Mouse (Mus musculus) forebrain, embryonic 14.5 days (tissue): ENCODE data around the gene Slc39a3. TPM values are rescaled to one million over a fixed set of nuclear protein-coding genes. Genes with fewer than 3 reads are reported as not detected.

Source experiments
- polyA plus RNA-seq: library from polyadenylated mRNA; unstranded; fragments of >200 nt; fragmentation: Nextera tagmentation; extraction: Ambion mirVana; gene quantifications from 2 replicates; pipeline ENCODE4 v1.2.1, GENCODE M21; 2014

The Slc39a3 gene
- polyA plus RNA-seq, 1 experiment from 2014 or later: 20.7 TPM

Other genes starting within 250 kb of the Slc39a3 start
- gene Sf3a2, start 239.2 kb downstream of the Slc39a3 start, polyA plus RNA-seq: 66.6 and 71.7 TPM in 2 replicates
- gene Plekhj1, start 238.8 kb downstream of the Slc39a3 start, polyA plus RNA-seq: 140 and 143 TPM in 2 replicates
- gene Amh, start 232.2 kb downstream of the Slc39a3 start, polyA plus RNA-seq: 0.10 TPM in 1 of 2 replicates, not detected in the other
- gene Jsrp1, start 223.9 kb downstream of the Slc39a3 start, polyA plus RNA-seq: 0.30 and 0.31 TPM in 2 replicates
- 1,568 and 1,701 TPM in 2 replicates for gene Oaz1, start 210.8 kb downstream of the Slc39a3 start, polyA plus RNA-seq
- 2.7 and 4.7 TPM in 2 replicates for gene Lingo3, start 193.4 kb downstream of the Slc39a3 start, polyA plus RNA-seq
- 265 and 372 TPM in 2 replicates for gene Lsm7, start 182.2 kb downstream of the Slc39a3 start, polyA plus RNA-seq
- gene Sppl2b, start 182.2 kb downstream of the Slc39a3 start, polyA plus RNA-seq: 30.4 and 44.6 TPM in 2 replicates
- 0.10 and 0.13 TPM in 2 replicates for gene Tmprss9, start 165.6 kb downstream of the Slc39a3 start, polyA plus RNA-seq
- gene Timm13, start 136.5 kb downstream of the Slc39a3 start, polyA plus RNA-seq: 355 and 398 TPM in 2 replicates
- gene Lmnb2, start 119.2 kb downstream of the Slc39a3 start, polyA plus RNA-seq: 12.1 and 14.4 TPM in 2 replicates
- 5.2 and 6.2 TPM in 2 replicates for gene Gadd45b, start 107.4 kb downstream of the Slc39a3 start, polyA plus RNA-seq
- 15.3 and 20.8 TPM in 2 replicates for gene Gng7, start 22.5 kb downstream of the Slc39a3 start, polyA plus RNA-seq
- 19.0 and 21.0 TPM in 2 replicates for gene Diras1, start 11.8 kb downstream of the Slc39a3 start, polyA plus RNA-seq
- 304 and 312 TPM in 2 replicates for gene Sgta, start 22.8 kb upstream of the Slc39a3 start, polyA plus RNA-seq
- gene Thop1, start 32.6 kb upstream of the Slc39a3 start, polyA plus RNA-seq: 38.9 and 45.6 TPM in 2 replicates
- gene Creb3l3, start 61.4 kb upstream of the Slc39a3 start, polyA plus RNA-seq: 0.14 and 0.25 TPM in 2 replicates
- 180 and 203 TPM in 2 replicates for gene Map2k2, start 68.5 kb upstream of the Slc39a3 start, polyA plus RNA-seq
- 6.2 and 8.2 TPM in 2 replicates for gene Zbtb7a, start 97.8 kb upstream of the Slc39a3 start, polyA plus RNA-seq
- gene Pias4, start 130.5 kb upstream of the Slc39a3 start, polyA plus RNA-seq: 44.0 and 45.5 TPM in 2 replicates
- 474 and 520 TPM in 2 replicates for gene Eef2, start 139.2 kb upstream of the Slc39a3 start, polyA plus RNA-seq
- 49.0 and 50.0 TPM in 2 replicates for gene Dapk3, start 145.6 kb upstream of the Slc39a3 start, polyA plus RNA-seq
- gene 4930442H23Rik, start 146.4 kb upstream of the Slc39a3 start, polyA plus RNA-seq: not detected in 2 replicates
- gene Nmrk2, start 164.6 kb upstream of the Slc39a3 start, polyA plus RNA-seq: not detected in 2 replicates
- gene Atcay, start 193.4 kb upstream of the Slc39a3 start, polyA plus RNA-seq: 56.6 and 78.4 TPM in 2 replicates
- gene Zfr2, start 195.7 kb upstream of the Slc39a3 start, polyA plus RNA-seq: 7.5 and 13.4 TPM in 2 replicates
- 12.3 and 17.4 TPM in 2 replicates for gene Matk, start 215.5 kb upstream of the Slc39a3 start, polyA plus RNA-seq
- gene Mrpl54, start 229.5 kb upstream of the Slc39a3 start, polyA plus RNA-seq: 107 and 136 TPM in 2 replicates
- 30.5 and 36.8 TPM in 2 replicates for gene Apba3, start 229.5 kb upstream of the Slc39a3 start, polyA plus RNA-seq